Mouse (Mus musculus): ENCODE data around the gene Sowahd. TPM values are rescaled to one million over a fixed set of nuclear protein-coding genes. Genes with fewer than 3 reads are reported as not detected.

Sowahd gene
- total RNA-seq, 2 experiments from 2014 or later, result not detected

GRCm38 (mm10) chrX:37088778-37089177 lies 40.1 kb downstream of the Sowahd start:
- DNase-seq (ENCODE audit: low spot score in 2 of 2), result no peak

- DNase-seq (ENCODE audit: low spot score in 2 of 2), result no peak
Measured at GRCm38 (mm10) chrX:37091457-37091856, 42.8 kb downstream of the Sowahd start.

- DNase-seq (ENCODE audit: low spot score in 2 of 2), result no peak
Measured at GRCm38 (mm10) chrX:37095106-37095768, 46.6 kb downstream of the Sowahd start.

- no peak for DNase-seq (ENCODE audit: low spot score in 2 of 2)
Measured at GRCm38 (mm10) chrX:37098681-37099080, 50.0 kb downstream of the Sowahd start.

Other genes with a start within 250 kb of the Sowahd start
- gene Ube2a, start 174.9 kb upstream of the Sowahd start, total RNA-seq (2021), result 10 to 100 TPM; 44.1 to 50.3 TPM
- gene C330007P06Rik, start 174.7 kb upstream of the Sowahd start, total RNA-seq (2021), result 10 to 100 TPM; 36.9 to 39.0 TPM
- gene Nkrf, start 145.9 kb upstream of the Sowahd start, total RNA-seq (2021), result 10 to 100 TPM; 37.5 to 38.0 TPM
- gene Sept6, start 57.1 kb upstream of the Sowahd start, total RNA-seq (2021), result 10 to 100 TPM; 58.3 to 67.0 TPM
- gene Rpl39, start 36.6 kb downstream of the Sowahd start, total RNA-seq (2021), result 100 to 1,000 TPM; 274 to 295 TPM
- gene Upf3b, start 61.5 kb downstream of the Sowahd start, total RNA-seq (2021), result 10 to 100 TPM; 17.4 to 18.1 TPM
- 10 to 100 TPM; 11.9 to 14.1 TPM for gene Nkap, start 78.0 kb downstream of the Sowahd start, total RNA-seq (2021)
- not detected for gene Akap14, start 120.0 kb downstream of the Sowahd start, total RNA-seq (2021)
- 100 to 1,000 TPM; 189 to 199 TPM for gene Ndufa1, start 142.3 kb downstream of the Sowahd start, total RNA-seq (2021)
- 1 to 10 TPM; 7.5 to 8.7 TPM for gene Rnf113a1, start 142.4 kb downstream of the Sowahd start, total RNA-seq (2021)
- not detected for gene Gm9, start 162.2 kb downstream of the Sowahd start, total RNA-seq (2021)
- gene Rhox1, start 173.4 kb downstream of the Sowahd start, total RNA-seq (2021), result not detected
- gene Rhox2a, start 196.1 kb downstream of the Sowahd start, total RNA-seq (2021), result not detected
- gene Rhox3a, start 201.1 kb downstream of the Sowahd start, total RNA-seq (2021), result not detected
- gene Rhox4a, start 216.5 kb downstream of the Sowahd start, total RNA-seq (2021), result not detected